Mouse (Mus musculus) testis, adult 2 months (tissue): ENCODE measurements at regions not wholly inside any gene's neighbourhood (a gene's known extent, or its start where the extent isn't known, plus 50 kb on each side); places are given as distances from the start of the nearest gene placed in this dataset.

Experiments
- CTCF ChIP-seq: fragments of 200-500 bp; IDR thresholded peaks from 2 replicates; pipeline ENCODE4 v1.5.1; 2012; ENCODE audit warnings: low read depth, mild to moderate bottlenecking, inconsistent platforms, low read length, moderate library complexity; ENCODE audit not compliant: control insufficient read depth, insufficient read depth, insufficient replicate concordance
- POLR2A ChIP-seq: fragments of 200-500 bp; IDR thresholded peaks from 2 replicates; pipeline ENCODE4 v1.6.1; 2012; ENCODE audit warnings: low read depth, mild to moderate bottlenecking, inconsistent platforms, low read length, moderate library complexity; ENCODE audit not compliant: control insufficient read depth

GRCm38 (mm10) chr7:40195366-40195765 is 677.8 kb downstream of the Zfp619 start:
- TF ChIP-seq CTCF (no peak), POLR2A (no peak)
